Mouse (Mus musculus) liver, postnatal 0 days (tissue): ENCODE data around the gene Rph3al.

Experiments used
- CTCF ChIP-seq: sonication (generic); IDR thresholded peaks from 2 replicates; pipeline ENCODE4 v1.5.1; 2016; ENCODE audit warnings: antibody characterized with exemption, low read depth
- EP300 ChIP-seq: IDR thresholded peaks from 2 replicates; pipeline ENCODE4 v1.6.1; 2016; ENCODE audit warnings: antibody characterized with exemption, low read depth, mild to moderate bottlenecking

- TF ChIP-seq CTCF: no peak
- no peak for TF ChIP-seq EP300
These were observed 34.8 kb upstream of the Rph3al start for GRCm38 (mm10) chr11:75972916-75973567.
